Mouse (Mus musculus) hindbrain, embryonic 13.5 days (tissue): ENCODE results near the gene Sntb2. TPM values are rescaled to one million over a fixed set of nuclear protein-coding genes. Genes with fewer than 3 reads are reported as not detected.
A peak's percentile ranks its signal among the peaks of the same experiment; 100 is the strongest.
"Not testable (repeated sequence)": the region's sequence is repeated elsewhere in the genome, so short reads cannot be mapped to it uniquely, and the experiment has no call there.

Source experiments
- ATAC-seq: fragments of 200-750 bp; cut with Nextera tagmentation; 2 replicates; pipeline ENCODE4 v1.8.0; 2017; ENCODE audit warnings: moderate TSS enrichment; ENCODE audit not compliant: low FRiP score
- H3K27ac ChIP-seq: fragments of 300-500 bp; sonication (generic); 2 replicates; pipeline ENCODE4 v1.5.1; 2015; ENCODE audit warnings: inconsistent platforms, mild to moderate bottlenecking, moderate library complexity
- H3K27me3 ChIP-seq: fragments of 300-500 bp; sonication (generic); 2 replicates; pipeline ENCODE4 v1.6.1; 2015; ENCODE audit warnings: mild to moderate bottlenecking, inconsistent platforms
- H3K36me3 ChIP-seq: fragments of 300-500 bp; sonication (generic); 2 replicates; pipeline ENCODE4 v1.6.1; 2015; ENCODE audit warnings: mild to moderate bottlenecking, inconsistent platforms
- H3K4me1 ChIP-seq: fragments of 300-500 bp; sonication (generic); replicated peaks from 2 replicates; pipeline ENCODE4 v1.6.1; 2015; ENCODE audit warnings: inconsistent platforms
- H3K4me2 ChIP-seq: fragments of 300-500 bp; sonication (generic); 2 replicates; pipeline ENCODE4 v1.6.1; 2015; ENCODE audit warnings: inconsistent platforms, mild to moderate bottlenecking, moderate library complexity
- H3K4me3 ChIP-seq: fragments of 300-500 bp; sonication (generic); 2 replicates; pipeline ENCODE4 v1.5.1; 2015; ENCODE audit warnings: mild to moderate bottlenecking, inconsistent platforms
- H3K9ac ChIP-seq: fragments of 300-500 bp; sonication (generic); 2 replicates; pipeline ENCODE4 v1.6.1; 2015; ENCODE audit warnings: mild to moderate bottlenecking, inconsistent platforms
- H3K9me3 ChIP-seq: fragments of 300-500 bp; sonication (generic); 2 replicates; pipeline ENCODE4 v1.6.1; 2016; ENCODE audit warnings: inconsistent platforms
- WGBS: fragments of 180-500 bp; shearing (Covaris S2); methylation state at CpG from one replicate; pipeline ENCODE4 v1.1.7; 2015; 5-methylcytosine and 5-hydroxymethylcytosine counted together
- polyA plus RNA-seq: library from polyadenylated mRNA; unstranded; fragments of >200 nt; fragmentation: Nextera tagmentation; extraction: Ambion mirVana; gene quantifications from 2 replicates; pipeline ENCODE4 v1.2.1, GENCODE M21; 2015

The Sntb2 gene
- polyA plus RNA-seq, 1 experiment from 2014 or later: 7.9 TPM

DNA sequence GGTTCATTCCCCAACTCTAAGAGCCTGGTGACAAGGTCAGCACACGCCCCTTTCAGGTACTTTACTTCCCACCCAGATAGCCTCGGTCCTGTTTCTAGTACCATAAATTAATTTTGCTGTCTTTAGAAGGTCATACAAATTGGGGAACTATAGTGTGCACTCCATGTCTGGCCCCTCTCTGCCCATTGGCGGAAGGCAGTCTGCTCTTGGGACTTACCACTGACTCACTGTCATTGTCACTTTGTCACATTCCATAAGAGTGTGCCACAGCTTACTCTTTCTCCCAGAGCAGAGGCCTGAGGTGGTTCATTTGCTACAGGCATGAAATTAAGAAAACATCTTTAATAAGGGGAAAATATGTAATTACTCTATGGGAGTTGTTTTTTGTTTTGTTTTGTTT lies 22.7 kb downstream of the Sntb2 start:
- H3K9ac ChIP-seq: no peak overlapping the region
- no peaks in the 10 kb centered on the region for H3K27me3 ChIP-seq
- ATAC-seq: no peak
- 89% methylated on average over 3 of the region's 3 CpGs for WGBS
- no peaks in the 10 kb centered on the region for H3K36me3 ChIP-seq
- H3K4me3 ChIP-seq: no peak overlapping the region
- H3K27ac ChIP-seq: no peak overlapping the region
- no peak overlapping the region for H3K4me2 ChIP-seq
- H3K9me3 ChIP-seq: no peaks in the 10 kb centered on the region
- H3K4me1 ChIP-seq: no peaks in the 10 kb centered on the region

- H3K27ac ChIP-seq: no peak overlapping the region
- H3K9me3 ChIP-seq: no peaks in the 10 kb centered on the region
- H3K27me3 ChIP-seq: no peaks in the 10 kb centered on the region
- no peaks in the 10 kb centered on the region for H3K4me1 ChIP-seq
- H3K9ac ChIP-seq: no peak overlapping the region
- 92% methylated on average over 2 of the region's 2 CpGs for WGBS
- no peaks in the 10 kb centered on the region for H3K36me3 ChIP-seq
- no peak for ATAC-seq
- H3K4me3 ChIP-seq: no peak overlapping the region
- H3K4me2 ChIP-seq: no peak overlapping the region
These were observed 24.1 kb downstream of the Sntb2 start for GRCm38 (mm10) chr8:106959626-106960025.

DNA sequence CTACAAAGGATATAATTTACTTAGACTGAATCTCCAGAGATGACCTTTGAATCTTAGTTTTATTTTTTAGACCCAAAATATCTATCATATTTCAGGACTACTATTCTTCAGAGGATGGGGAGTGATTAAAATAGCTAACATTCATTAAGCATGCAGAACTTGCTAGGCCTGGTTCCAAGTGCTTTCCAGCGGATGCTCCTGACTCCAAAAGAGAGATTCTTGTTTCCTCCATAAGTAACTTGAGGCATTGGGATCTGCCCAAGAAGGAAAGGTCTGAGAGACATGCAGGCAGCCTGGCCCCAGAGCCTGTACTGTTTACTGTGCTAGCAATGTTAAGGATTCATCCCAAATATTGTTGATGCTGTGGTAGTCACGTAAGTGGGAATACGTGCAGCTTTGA lies 26.8 kb downstream of the Sntb2 start:
- no peak for ATAC-seq
- Histone ChIP-seq H3K27ac (no peak overlapping the region), H3K9ac (no peak overlapping the region), H3K4me3 (no peak overlapping the region), H3K4me2 (no peak overlapping the region), H3K9me3 (no peaks in the 10 kb centered on the region), H3K27me3 (no peaks in the 10 kb centered on the region), H3K4me1 (no peaks in the 10 kb centered on the region), H3K36me3 (no peaks in the 10 kb centered on the region)
- WGBS: 85% methylated on average over 3 of the region's 3 CpGs

- Histone ChIP-seq H3K4me3 (no peak overlapping the region), H3K27ac (no peak overlapping the region), H3K36me3 (no peaks in the 10 kb centered on the region), H3K4me1 (no peaks in the 10 kb centered on the region), H3K9ac (no peak overlapping the region), H3K9me3 (no peaks in the 10 kb centered on the region), H3K4me2 (no peak overlapping the region), H3K27me3 (no peaks in the 10 kb centered on the region)
- WGBS: 14% methylated on average over 6 of the region's 6 CpGs
- no peak for ATAC-seq
These were observed 27.8 kb downstream of the Sntb2 start for GRCm38 (mm10) chr8:106963365-106963764.

GRCm38 (mm10) chr8:106964573-106964972 lies 29.0 kb downstream of the Sntb2 start:
- 80% methylated on average over 4 of the region's 4 CpGs for WGBS
- Histone ChIP-seq H3K4me2 (no peak overlapping the region), H3K4me1 (no peaks in the 10 kb centered on the region), H3K27ac (no peak overlapping the region), H3K27me3 (no peaks in the 10 kb centered on the region), H3K9me3 (no peaks in the 10 kb centered on the region), H3K9ac (no peak overlapping the region), H3K36me3 (no peaks in the 10 kb centered on the region), H3K4me3 (no peak overlapping the region)
- ATAC-seq: no peak

DNA sequence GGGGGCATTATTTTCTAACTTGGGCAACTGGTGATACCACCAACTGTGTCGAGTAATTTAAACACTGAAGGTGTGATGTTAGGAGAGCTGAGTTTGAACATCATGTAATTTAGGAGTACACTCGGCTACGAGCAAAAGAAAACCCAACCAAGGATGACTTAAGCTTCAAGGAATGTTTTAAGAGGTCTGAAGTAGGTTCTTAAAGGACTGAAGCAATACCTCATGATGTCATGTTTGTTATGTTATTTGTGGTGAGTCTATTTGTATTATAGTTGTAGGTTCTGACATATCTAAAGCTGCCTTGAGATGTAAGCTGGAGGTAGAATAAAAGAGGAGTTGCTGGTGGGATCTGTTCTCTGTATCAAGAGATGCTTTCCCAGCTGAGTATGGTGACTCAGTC lies 34.4 kb downstream of the Sntb2 start:
- Histone ChIP-seq H3K27ac (no peak overlapping the region), H3K9ac (no peak overlapping the region), H3K27me3 (peaks cover 2% of the 10 kb centered on the region; the same call in 1 of the 2 replicates), H3K4me1 (no peaks in the 10 kb centered on the region), H3K4me3 (no peak overlapping the region), H3K9me3 (no peaks in the 10 kb centered on the region), H3K36me3 (no peaks in the 10 kb centered on the region), H3K4me2 (no peak overlapping the region)
- ATAC-seq: no peak
- WGBS: 92% methylated on average over 3 of the region's 3 CpGs

DNA sequence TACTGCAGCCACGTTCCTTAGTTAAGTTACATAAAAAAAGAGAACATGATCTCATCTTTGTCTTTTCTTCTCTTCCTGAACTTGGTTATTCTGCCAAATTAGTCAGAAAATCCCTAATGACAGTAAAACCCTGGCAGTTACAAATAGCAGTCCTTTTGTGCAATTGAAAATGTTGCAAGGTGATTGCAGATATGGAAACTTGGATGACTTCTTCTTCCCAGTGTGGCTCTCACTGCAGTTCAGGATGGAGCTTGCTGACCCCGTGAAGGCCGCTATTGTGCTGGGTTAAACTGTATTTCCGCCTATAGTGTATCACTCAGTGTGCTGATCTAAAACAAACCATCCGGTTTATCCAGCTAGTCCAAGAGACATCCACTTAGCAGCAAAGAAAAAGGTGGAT lies 36.4 kb downstream of the Sntb2 start:
- Histone ChIP-seq H3K9me3 (no peaks in the 10 kb centered on the region), H3K4me1 (no peaks in the 10 kb centered on the region), H3K9ac (no peak overlapping the region), H3K27me3 (peaks cover 12% of the 10 kb centered on the region), H3K36me3 (no peaks in the 10 kb centered on the region), H3K27ac (no peak overlapping the region), H3K4me2 (no peak overlapping the region), H3K4me3 (no peak overlapping the region)
- WGBS: 88% methylated on average over 5 of the region's 5 CpGs
- no peak for ATAC-seq

DNA sequence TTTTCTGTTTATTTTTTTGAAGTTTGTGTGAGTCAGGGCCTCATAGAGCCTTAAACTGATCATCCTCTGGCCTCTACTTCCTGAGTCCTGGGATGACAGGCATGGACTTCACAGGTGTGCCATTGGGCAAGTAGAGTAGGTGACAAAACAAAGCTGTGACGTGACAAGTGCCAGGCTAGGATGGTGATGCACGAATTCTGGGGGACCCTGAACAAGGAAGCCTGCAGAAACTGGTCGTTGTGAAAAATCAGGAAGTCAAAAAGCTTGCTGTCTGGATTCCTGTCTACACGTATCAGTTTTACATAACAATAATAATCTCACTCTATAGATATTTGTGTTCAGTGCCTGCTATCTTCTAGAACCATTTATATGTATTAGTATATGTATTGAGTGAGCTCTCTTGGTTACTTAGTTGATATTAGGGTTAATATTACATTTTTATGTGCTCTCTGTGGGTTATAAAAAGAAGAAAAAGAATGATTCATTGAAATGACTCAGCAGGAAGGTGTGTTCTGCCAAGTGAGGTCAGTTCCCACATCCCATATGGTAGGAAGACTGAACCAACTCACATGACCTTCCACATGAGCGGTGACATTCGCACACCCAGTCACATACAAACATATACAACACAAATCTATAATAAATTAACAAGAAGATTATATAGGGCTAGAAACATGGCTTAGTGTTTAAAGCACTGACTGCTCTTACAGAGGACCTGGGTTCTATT lies 37.2 kb downstream of the Sntb2 start:
- H3K4me3 ChIP-seq: no peak overlapping the region
- no peaks in the 10 kb centered on the region for H3K9me3 ChIP-seq
- H3K36me3 ChIP-seq: no peaks in the 10 kb centered on the region
- peaks cover 16% of the 10 kb centered on the region for H3K27me3 ChIP-seq
- WGBS: 91% methylated on average over 6 of the region's 6 CpGs
- no peak overlapping the region for H3K9ac ChIP-seq
- no peaks in the 10 kb centered on the region for H3K4me1 ChIP-seq
- H3K4me2 ChIP-seq: no peak overlapping the region
- no peak overlapping the region for H3K27ac ChIP-seq
- no peak for ATAC-seq

- not testable (repeated sequence) for H3K9ac ChIP-seq, H3K36me3 ChIP-seq, H3K4me1 ChIP-seq, H3K4me3 ChIP-seq, H3K9me3 ChIP-seq, ATAC-seq, H3K27ac ChIP-seq, H3K4me2 ChIP-seq
- peaks cover 16% of the 10 kb centered on the region for H3K27me3 ChIP-seq
- WGBS: 98% methylated on average over 2 of the region's 3 CpGs
These were observed 38.0 kb downstream of the Sntb2 start for GRCm38 (mm10) chr8:106973526-106973925.

GRCm38 (mm10) chr8:106974754-106975153 lies 39.2 kb downstream of the Sntb2 start:
- H3K4me2 ChIP-seq: no peak overlapping the region
- peaks cover 11% of the 10 kb centered on the region for H3K4me1 ChIP-seq
- no peak overlapping the region for H3K9ac ChIP-seq
- H3K9me3 ChIP-seq: no peaks in the 10 kb centered on the region
- H3K36me3 ChIP-seq: no peaks in the 10 kb centered on the region
- H3K27me3 ChIP-seq: peaks cover 16% of the 10 kb centered on the region
- no peak overlapping the region for H3K4me3 ChIP-seq
- ATAC-seq: no peak
- WGBS: 76% methylated on average over 7 of the region's 7 CpGs
- no peak overlapping the region for H3K27ac ChIP-seq

DNA sequence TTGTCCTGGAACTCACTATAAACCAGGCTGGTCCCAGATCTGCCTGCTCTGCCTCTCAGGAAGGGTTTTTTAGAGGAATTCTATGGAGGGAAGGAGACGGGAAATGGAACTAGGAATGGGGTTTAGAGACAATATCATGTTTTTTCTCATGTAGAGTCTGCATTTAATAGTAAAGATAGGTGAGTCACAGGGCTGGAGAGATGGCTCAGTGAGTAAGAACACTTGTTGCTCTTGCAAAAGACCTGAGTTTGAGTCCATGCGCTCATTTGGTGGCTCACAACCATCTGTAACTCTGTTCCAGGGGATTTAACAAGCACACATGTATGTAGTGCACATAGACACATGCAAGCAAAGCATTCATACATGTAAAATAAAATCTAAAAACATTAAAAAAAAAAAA lies 40.2 kb downstream of the Sntb2 start:
- Histone ChIP-seq H3K9me3 (no peaks in the 10 kb centered on the region), H3K4me3 (no peak overlapping the region), H3K27ac (no peak overlapping the region), H3K9ac (no peak overlapping the region), H3K4me2 (no peak overlapping the region), H3K4me1 (peaks cover 11% of the 10 kb centered on the region), H3K27me3 (peaks cover 16% of the 10 kb centered on the region), H3K36me3 (no peaks in the 10 kb centered on the region)
- no peak for ATAC-seq
- 96% methylated on average over 2 of the region's 2 CpGs for WGBS

DNA sequence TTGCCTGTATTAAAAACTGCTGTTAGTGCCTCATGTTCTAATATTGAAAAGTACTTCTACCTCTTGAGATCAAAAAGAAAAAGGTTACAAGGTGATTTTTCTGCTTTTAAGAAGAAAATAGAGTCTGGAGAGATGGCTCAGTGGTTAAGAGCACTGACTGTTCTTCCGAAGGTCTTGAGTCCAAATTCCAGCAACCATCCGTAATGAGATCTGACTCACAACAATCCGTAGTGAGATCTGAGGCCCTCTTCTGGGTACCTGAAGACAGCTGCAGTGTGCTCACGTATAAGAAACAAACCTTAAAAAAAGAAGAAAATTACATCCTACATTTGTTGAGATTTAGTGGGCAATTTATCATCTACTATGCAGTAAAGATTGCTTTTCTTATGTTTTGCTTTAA lies 40.9 kb downstream of the Sntb2 start:
- no peak overlapping the region for H3K27ac ChIP-seq
- no peak overlapping the region for H3K4me2 ChIP-seq
- H3K36me3 ChIP-seq: no peaks in the 10 kb centered on the region
- WGBS: 91% methylated on average over 4 of the region's 4 CpGs
- peaks cover 16% of the 10 kb centered on the region for H3K27me3 ChIP-seq
- no peak overlapping the region for H3K9ac ChIP-seq
- peaks cover 11% of the 10 kb centered on the region for H3K4me1 ChIP-seq
- ATAC-seq: no peak
- no peak overlapping the region for H3K4me3 ChIP-seq
- no peaks in the 10 kb centered on the region for H3K9me3 ChIP-seq

DNA sequence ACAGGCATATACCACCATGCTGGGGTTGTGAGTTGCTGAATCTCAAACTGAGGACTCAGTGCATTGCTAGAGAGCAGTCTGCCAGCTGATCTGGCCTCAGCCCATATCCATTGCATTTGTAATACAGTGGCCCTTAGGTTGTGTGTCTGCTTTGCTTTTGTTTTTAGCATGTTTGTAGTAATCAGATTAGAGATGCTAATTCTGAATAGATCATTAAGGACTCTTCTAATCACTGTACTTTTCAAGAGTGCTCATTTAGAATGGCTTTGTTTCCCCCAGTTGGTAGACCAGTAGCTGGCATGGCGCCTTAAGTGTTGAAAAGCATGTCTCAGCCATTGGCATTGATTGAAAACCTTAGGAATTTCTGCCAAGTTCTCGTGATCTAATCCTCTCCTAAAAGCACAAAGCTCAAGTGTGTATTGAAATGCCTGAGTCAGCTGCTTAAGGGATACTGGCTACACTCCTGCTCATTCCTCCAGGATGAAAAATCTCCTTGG lies 43.3 kb downstream of the Sntb2 start:
- ATAC-seq: peak; percentile 83
- H3K9me3 ChIP-seq: no peaks in the 10 kb centered on the region
- H3K4me2 ChIP-seq: no peak overlapping the region
- H3K9ac ChIP-seq: no peak overlapping the region
- no peak overlapping the region for H3K27ac ChIP-seq
- no peak overlapping the region for H3K4me3 ChIP-seq
- WGBS: 46% methylated on average over 2 of the region's 2 CpGs
- H3K27me3 ChIP-seq: peaks cover 16% of the 10 kb centered on the region
- no peaks in the 10 kb centered on the region for H3K36me3 ChIP-seq
- peaks cover 11% of the 10 kb centered on the region for H3K4me1 ChIP-seq
